Mouse (Mus musculus) limb, embryonic 14.5 days (tissue): ENCODE measurements at regions not wholly inside any gene's neighbourhood (a gene's known extent, or its start where the extent isn't known, plus 50 kb on each side); places are given as distances from the start of the nearest gene placed in this dataset.

Experiments
- ATAC-seq: fragments of 200-750 bp; cut with Nextera tagmentation; 2 replicates; pipeline ENCODE4 v1.8.0; 2017; ENCODE audit warnings: low read depth, moderate number of reproducible peaks, moderate TSS enrichment; ENCODE audit not compliant: low FRiP score
- DNase-seq: peaks from one replicate; pipeline ENCODE4 v3.0.0-alpha.2; 2015; ENCODE audit warnings: low spot score
- H3K27ac ChIP-seq: fragments of 300-500 bp; sonication (generic); replicated peaks from 2 replicates; pipeline ENCODE4 v1.5.1; 2014; ENCODE audit warnings: low read depth, mild to moderate bottlenecking, low read length, moderate library complexity, mixed read lengths
- H3K27me3 ChIP-seq: fragments of 300-500 bp; sonication (generic); 2 replicates; pipeline ENCODE4 v1.6.1; 2014; ENCODE audit warnings: low read length, mixed read lengths; ENCODE audit not compliant: control insufficient read depth, insufficient read depth
- H3K36me3 ChIP-seq: fragments of 300-500 bp; sonication (generic); 2 replicates; pipeline ENCODE4 v1.6.1; 2014; ENCODE audit warnings: mild to moderate bottlenecking, low read length, moderate library complexity, mixed read lengths; ENCODE audit not compliant: control insufficient read depth, insufficient read depth
- H3K4me1 ChIP-seq: fragments of 300-500 bp; sonication (generic); 2 replicates; pipeline ENCODE4 v1.6.1; 2014; ENCODE audit warnings: antibody characterized with exemption, low read length, mixed read lengths; ENCODE audit not compliant: control insufficient read depth, insufficient read depth
- H3K4me2 ChIP-seq: fragments of 300-500 bp; sonication (generic); replicated peaks from 2 replicates; pipeline ENCODE4 v1.6.1; 2014; ENCODE audit warnings: low read depth, mild to moderate bottlenecking, low read length, moderate library complexity; ENCODE audit not compliant: severe bottlenecking
- H3K4me3 ChIP-seq: fragments of 300-500 bp; sonication (generic); replicated peaks from 2 replicates; pipeline ENCODE4 v1.5.1; 2014; ENCODE audit warnings: low read length
- H3K9ac ChIP-seq: fragments of 300-500 bp; sonication (generic); 2 replicates; pipeline ENCODE4 v1.6.1; 2014; ENCODE audit warnings: mild to moderate bottlenecking, low read depth, low read length, moderate library complexity; ENCODE audit not compliant: severe bottlenecking
- H3K9me3 ChIP-seq: fragments of 300-500 bp; sonication (generic); 2 replicates; pipeline ENCODE4 v1.6.1; 2016; ENCODE audit warnings: low read length; ENCODE audit not compliant: control insufficient read depth
- POLR2A ChIP-seq: fragments of 200-500 bp; IDR thresholded peaks from 2 replicates; pipeline ENCODE4 v1.8.0; 2012; ENCODE audit warnings: inconsistent platforms, mild to moderate bottlenecking, moderate library complexity, borderline replicate concordance; ENCODE audit not compliant: insufficient read depth, insufficient read length; ENCODE audit errors: extremely low read depth
- WGBS: fragments of 180-500 bp; shearing (Covaris S2); extraction: QIAGEN DNeasy Blood & Tissue Kit; methylation state at CpG from one replicate; pipeline ENCODE4 v1.1.7; 2014; 5-methylcytosine and 5-hydroxymethylcytosine counted together

DNA sequence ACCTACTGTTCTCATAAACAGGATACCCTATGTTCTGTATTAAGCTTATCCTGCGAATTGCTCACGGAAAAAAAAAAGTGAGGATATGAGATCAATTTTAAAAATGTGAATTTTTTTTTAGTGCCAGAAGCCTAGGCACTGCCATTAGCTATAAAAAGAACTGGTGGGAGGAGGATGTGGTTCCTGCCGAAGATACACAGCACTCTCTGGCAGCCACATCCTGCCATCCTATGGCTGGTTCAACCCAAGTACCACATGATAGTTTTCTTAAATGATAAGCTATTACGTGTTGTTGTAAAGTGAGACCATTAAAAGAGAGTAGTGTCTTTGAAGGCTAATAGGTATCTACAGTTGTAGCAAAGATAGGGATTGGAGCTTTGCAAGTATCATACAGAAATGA lies 58.2 kb upstream of the Ppp3ca start:
- Histone ChIP-seq H3K4me1 (0 out of 2 replicates have a peak, but pooled peaks cover 4% of the 10 kb centered on the region), H3K9me3 (no peaks in the 10 kb centered on the region), H3K36me3 (no peaks in the 10 kb centered on the region), H3K4me3 (no peak overlapping the region), H3K4me2 (no peak overlapping the region), H3K9ac (no peak overlapping the region), H3K27me3 (no peaks in the 10 kb centered on the region), H3K27ac (no peak overlapping the region)
- no peak for DNase-seq
- TF ChIP-seq POLR2A = no peak
- 88% methylated on average over 4 of the region's 4 CpGs for WGBS
- ATAC-seq = no peak

DNA sequence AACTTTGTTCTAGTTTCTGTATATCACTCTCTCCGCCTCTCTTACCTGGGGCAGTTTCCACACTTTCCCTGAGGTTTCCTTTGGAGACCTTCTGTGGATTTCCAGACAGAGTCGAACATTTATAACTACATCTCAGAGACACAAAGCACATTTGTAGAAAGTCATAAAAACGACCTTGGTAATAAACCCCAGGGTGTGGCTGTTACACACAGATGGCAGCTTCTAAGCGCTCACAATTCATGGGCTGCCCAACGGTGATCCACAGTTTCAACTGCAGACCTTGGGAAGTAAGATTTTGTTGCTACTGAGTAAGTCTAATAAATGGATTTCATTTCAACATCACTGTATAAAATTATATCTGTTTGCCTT lies 59.4 kb upstream of the Ppp3ca start:
- ATAC-seq (no peak), DNase-seq (peak; percentile 14)
- no peak overlapping the region for H3K4me3 ChIP-seq
- TF ChIP-seq POLR2A = no peak
- H3K9me3 ChIP-seq = no peaks in the 10 kb centered on the region
- H3K36me3 ChIP-seq = no peaks in the 10 kb centered on the region
- no peak overlapping the region for H3K9ac ChIP-seq
- 0 out of 2 replicates have a peak, but pooled peaks cover 4% of the 10 kb centered on the region for H3K4me1 ChIP-seq
- WGBS = 18% methylated on average over 5 of the region's 5 CpGs
- H3K27me3 ChIP-seq = no peaks in the 10 kb centered on the region
- no peak overlapping the region for H3K4me2 ChIP-seq
- H3K27ac ChIP-seq = no peak overlapping the region

DNA sequence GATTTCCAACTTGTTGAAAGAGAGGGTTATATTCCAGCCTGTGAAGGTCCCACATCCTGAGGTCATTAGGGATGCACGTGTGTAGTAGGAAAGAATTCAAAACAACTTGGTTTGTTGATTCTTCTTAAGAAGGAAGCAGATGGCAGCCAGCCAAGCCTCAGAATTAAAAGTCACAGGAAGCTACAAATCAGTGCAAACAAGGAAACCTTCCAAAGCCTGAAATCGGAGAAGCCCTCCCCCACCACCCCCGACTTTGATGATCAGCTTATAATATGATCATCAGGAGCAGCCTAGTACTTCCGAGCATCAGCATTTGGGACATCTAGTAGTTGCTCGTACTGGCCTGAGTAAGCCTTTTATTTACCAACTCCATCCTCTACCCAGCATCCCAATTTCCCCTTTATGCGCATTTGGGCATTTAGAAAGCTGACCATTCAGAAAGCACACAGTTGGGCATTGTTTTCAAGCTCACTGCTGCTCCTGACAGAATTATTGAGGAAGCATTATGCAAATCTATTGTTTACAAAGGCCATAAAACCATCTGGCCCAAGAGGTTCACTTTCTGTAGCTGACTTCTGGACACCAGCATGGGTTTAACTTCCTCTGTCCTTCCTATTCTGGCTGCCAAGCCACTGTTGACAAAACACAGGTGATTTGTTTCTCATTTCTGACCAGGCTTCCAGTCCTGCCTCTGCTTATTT lies 59.9 kb upstream of the Ppp3ca start:
- Histone ChIP-seq H3K4me1 (0 out of 2 replicates have a peak, but pooled peaks cover 4% of the 10 kb centered on the region), H3K36me3 (no peaks in the 10 kb centered on the region), H3K9me3 (no peaks in the 10 kb centered on the region), H3K9ac (no peak overlapping the region), H3K4me3 (no peak overlapping the region), H3K4me2 (no peak overlapping the region), H3K27ac (no peak overlapping the region), H3K27me3 (no peaks in the 10 kb centered on the region)
- no peak for ATAC-seq
- 20% methylated on average over 6 of the region's 6 CpGs for WGBS
- no peak for TF ChIP-seq POLR2A
- peak; percentile 64 for DNase-seq

GRCm38 (mm10) chr3:136601706-136602105 lies 68.2 kb upstream of the Ppp3ca start:
- WGBS = 74% methylated on average over 1 of the region's 1 CpGs
- no peak overlapping the region for H3K4me3 ChIP-seq
- H3K4me2 ChIP-seq = no peak overlapping the region
- no peak overlapping the region for H3K27ac ChIP-seq
- no peak for DNase-seq
- no peak overlapping the region for H3K9ac ChIP-seq
- no peaks in the 10 kb centered on the region for H3K4me1 ChIP-seq
- TF ChIP-seq POLR2A = no peak
- no peak for ATAC-seq
- no peaks in the 10 kb centered on the region for H3K36me3 ChIP-seq
- H3K9me3 ChIP-seq = no peaks in the 10 kb centered on the region
- no peaks in the 10 kb centered on the region for H3K27me3 ChIP-seq

DNA sequence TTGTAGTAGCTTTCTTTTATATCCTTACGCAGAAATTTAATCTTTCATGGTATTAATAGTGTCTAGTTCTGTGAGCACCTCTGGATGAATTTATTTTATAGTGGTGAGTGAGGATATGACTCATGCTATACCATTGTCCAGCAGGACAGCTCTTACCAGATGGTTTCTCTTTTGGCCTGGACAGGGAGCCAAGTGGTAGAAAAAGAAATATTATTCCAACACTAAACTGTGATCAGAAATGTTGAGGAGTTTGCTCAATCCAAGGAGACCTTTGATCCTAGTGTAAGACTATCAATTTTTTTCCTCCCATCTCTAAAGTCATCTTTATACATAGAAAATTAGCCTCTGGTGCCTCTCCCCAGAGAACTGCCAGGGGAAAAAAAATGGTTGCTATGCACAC lies 86.0 kb upstream of the Ppp3ca start:
- Histone ChIP-seq H3K4me2 (no peak overlapping the region), H3K36me3 (no peaks in the 10 kb centered on the region), H3K9ac (no peak overlapping the region), H3K9me3 (no peaks in the 10 kb centered on the region), H3K4me3 (no peak overlapping the region), H3K27me3 (no peaks in the 10 kb centered on the region), H3K27ac (no peak overlapping the region), H3K4me1 (no peaks in the 10 kb centered on the region)
- WGBS = 82% methylated on average over 1 of the region's 1 CpGs
- DNase-seq (no peak), ATAC-seq (no peak)
- no peak for TF ChIP-seq POLR2A
